Mouse (Mus musculus): ENCODE data around the gene Smurf2. TPM values are rescaled to one million over a fixed set of nuclear protein-coding genes. Genes with fewer than 3 reads are reported as not detected.

The Smurf2 gene
- total and polyA plus RNA-seq, 2 experiments from 2014 or later: 7.4 to 34.8 TPM

- Histone ChIP-seq H3K27me3 (ENCODE audit: control insufficient read depth, insufficient read depth, low read length) (no peaks in the 10 kb centered on the region), H3K4me2 (ENCODE audit: low read depth, low read length) (no peak overlapping the region), H3K4me1 (ENCODE audit: control insufficient read depth, insufficient read depth) (no peaks in the 10 kb centered on the region), H3K36me3 (replicated peaks; ENCODE audit: control insufficient read depth, insufficient read depth, low read length) (peaks cover 72% of the 10 kb centered on the region), H3K4me3 (ENCODE audit: low read depth, low read length) (no peak overlapping the region), H3K9ac (replicated peaks; ENCODE audit: low read depth, low read length) (no peak overlapping the region), H3K27ac (ENCODE audit: low read depth) (no peak overlapping the region), H3K9me3 (replicated peaks; ENCODE audit: control insufficient read depth, low read length) (no peaks in the 10 kb centered on the region; the same call in 1 of the 2 replicates)
- no peak for TF ChIP-seq CTCF (IDR thresholded peaks at IDR 0.05; ENCODE audit: low read depth)
- TF ChIP-seq EP300 (IDR thresholded peaks at IDR 0.05; ENCODE audit: low read depth): no peak
- 94% methylated on average over 9 of the region's 9 CpGs for WGBS
- DNase-seq (ENCODE audit: low spot score) (no peak), ATAC-seq (ENCODE audit: insufficient read depth, low read depth) (no peak)
Measured at GRCm38 (mm10) chr11:106773061-106773460, 147.5 kb downstream of the Smurf2 start.

- Histone ChIP-seq H3K36me3 (replicated peaks; ENCODE audit: control insufficient read depth, insufficient read depth, low read length) (peaks cover 81% of the 10 kb centered on the region), H3K4me2 (ENCODE audit: low read depth, low read length) (no peak overlapping the region), H3K9ac (replicated peaks; ENCODE audit: low read depth, low read length) (no peak overlapping the region), H3K9me3 (replicated peaks; ENCODE audit: control insufficient read depth, low read length) (no peaks in the 10 kb centered on the region; the same call in 1 of the 2 replicates), H3K27ac (ENCODE audit: low read depth) (no peak overlapping the region), H3K27me3 (ENCODE audit: control insufficient read depth, insufficient read depth, low read length) (no peaks in the 10 kb centered on the region), H3K4me3 (ENCODE audit: low read depth, low read length) (no peak overlapping the region), H3K4me1 (ENCODE audit: control insufficient read depth, insufficient read depth) (no peaks in the 10 kb centered on the region)
- DNase-seq (ENCODE audit: low spot score) (no peak), ATAC-seq (ENCODE audit: insufficient read depth, low read depth) (no peak)
- no peak for TF ChIP-seq EP300 (IDR thresholded peaks at IDR 0.05; ENCODE audit: low read depth)
- TF ChIP-seq CTCF (IDR thresholded peaks at IDR 0.05; ENCODE audit: low read depth): peak; percentile 41
- WGBS: 96% methylated on average over 9 of the region's 9 CpGs
Measured at GRCm38 (mm10) chr11:106770195-106770974, 150.1 kb downstream of the Smurf2 start.

Small RNAs within 50 kb of the gene (microRNA-seq; reads per million reads assigned to microRNA genes)
- gene Gm25994 (not detected), gene Gm27322 (not detected), gene Mir3064 (7.5 reads per million, percentile 27 among the genes with 10 or more reads in this experiment)

Other genes with a start within 250 kb of the Smurf2 start
- 126 and 153 TPM in 2 replicates for gene Pecam1, start 170.1 kb downstream of the Smurf2 start, total RNA-seq (2014; rRNA removed; ENCODE audit: low replicate concordance)
- 59.4 and 63.2 TPM in 2 replicates for gene Pecam1, start 170.1 kb downstream of the Smurf2 start, polyA plus RNA-seq (2015; fragmentation: Nextera tagmentation; extraction: Ambion mirVana)
- 0.15 TPM in 1 of 2 replicates, not detected in the other for gene Milr1, start 169.5 kb downstream of the Smurf2 start, total RNA-seq (2014; rRNA removed; ENCODE audit: low replicate concordance)
- 0.58 and 0.83 TPM in 2 replicates for gene Milr1, start 169.5 kb downstream of the Smurf2 start, polyA plus RNA-seq (2015; fragmentation: Nextera tagmentation; extraction: Ambion mirVana)
- gene Polg2, start 141.2 kb downstream of the Smurf2 start, total RNA-seq (2014; rRNA removed; ENCODE audit: low replicate concordance): 1.1 and 6.3 TPM in 2 replicates
- 6.5 and 7.2 TPM in 2 replicates for gene Polg2, start 141.2 kb downstream of the Smurf2 start, polyA plus RNA-seq (2015; fragmentation: Nextera tagmentation; extraction: Ambion mirVana)
- 267 and 282 TPM in 2 replicates for gene Ddx5, start 131.5 kb downstream of the Smurf2 start, total RNA-seq (2014; rRNA removed; ENCODE audit: low replicate concordance)
- 165 and 173 TPM in 2 replicates for gene Ddx5, start 131.5 kb downstream of the Smurf2 start, polyA plus RNA-seq (2015; fragmentation: Nextera tagmentation; extraction: Ambion mirVana)
- 3.6 and 4.8 TPM in 2 replicates for gene Cep95, start 131.5 kb downstream of the Smurf2 start, total RNA-seq (2014; rRNA removed; ENCODE audit: low replicate concordance)
- 8.2 and 9.2 TPM in 2 replicates for gene Cep95, start 131.5 kb downstream of the Smurf2 start, polyA plus RNA-seq (2015; fragmentation: Nextera tagmentation; extraction: Ambion mirVana)
- 177 and 180 TPM in 2 replicates for gene Kpna2, start 78.8 kb upstream of the Smurf2 start, total RNA-seq (2014; rRNA removed; ENCODE audit: low replicate concordance)
- gene Kpna2, start 78.8 kb upstream of the Smurf2 start, polyA plus RNA-seq (2015; fragmentation: Nextera tagmentation; extraction: Ambion mirVana): 109 and 124 TPM in 2 replicates
- 1.7 and 4.0 TPM in 2 replicates for gene 1810010H24Rik, start 105.0 kb upstream of the Smurf2 start, total RNA-seq (2014; rRNA removed; ENCODE audit: low replicate concordance)
- gene 1810010H24Rik, start 105.0 kb upstream of the Smurf2 start, polyA plus RNA-seq (2015; fragmentation: Nextera tagmentation; extraction: Ambion mirVana): 2.6 and 3.4 TPM in 2 replicates
- gene Bptf, start 211.4 kb upstream of the Smurf2 start, total RNA-seq (2014; rRNA removed; ENCODE audit: low replicate concordance): 13.7 and 25.8 TPM in 2 replicates
- 11.7 and 11.8 TPM in 2 replicates for gene Bptf, start 211.4 kb upstream of the Smurf2 start, polyA plus RNA-seq (2015; fragmentation: Nextera tagmentation; extraction: Ambion mirVana)